Mouse (Mus musculus) WW6 (cell line): ENCODE results near the gene Mepce.

Experiments used
- DNase-seq: peaks from one replicate; pipeline ENCODE4 v3.0.0-alpha.2; 2013; ENCODE audit warnings: low read depth, low spot score

The Mepce gene

DNA sequence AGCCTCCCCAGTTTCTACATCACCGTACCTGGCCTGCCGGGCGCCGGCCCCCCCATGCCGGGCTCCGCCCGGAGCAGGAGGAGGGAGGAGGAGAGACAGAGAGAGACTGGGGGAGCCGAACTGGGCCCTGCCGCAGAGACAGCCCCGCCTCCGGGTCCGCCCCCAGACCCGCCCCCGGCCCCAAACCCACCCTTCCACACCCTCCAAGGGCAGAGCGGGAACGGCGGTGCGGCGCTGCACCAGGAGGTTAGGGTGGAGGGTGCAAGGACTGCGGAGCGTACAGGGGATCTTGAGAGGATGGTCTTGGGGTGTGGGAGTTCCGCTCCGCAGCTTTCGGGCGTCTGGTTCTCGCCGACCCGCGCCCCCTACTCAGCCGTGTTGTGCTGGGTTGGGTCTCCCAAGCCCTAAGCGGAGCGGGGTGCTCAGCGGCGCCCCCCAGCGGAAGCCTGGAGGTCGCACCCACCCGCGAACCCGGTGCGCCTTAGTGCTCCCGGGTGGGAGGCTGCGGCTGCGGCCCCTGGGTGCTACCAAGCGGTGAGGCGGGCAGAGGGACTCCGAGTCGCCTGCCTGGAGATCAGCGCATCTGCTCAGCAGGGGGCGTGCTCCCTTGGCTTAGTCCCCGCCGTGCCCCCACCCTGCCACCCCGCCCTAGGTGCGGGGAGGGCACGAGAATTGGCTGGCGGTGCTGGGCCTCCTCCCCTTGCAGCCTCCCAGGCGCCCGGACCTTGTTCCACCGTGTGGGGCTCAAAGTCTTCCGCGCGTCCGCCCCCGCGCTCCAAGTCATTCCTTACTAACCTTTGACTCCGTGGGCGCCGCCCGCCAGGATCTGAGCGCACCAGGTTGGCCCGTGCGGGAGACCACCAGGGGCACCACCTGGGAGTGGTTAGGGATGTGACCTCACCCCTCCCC is 46.2 kb downstream of the Mepce start, which contains the start of gene Nyap1:
Nyap1 (minus strand) TSS at position 585 of the 909 bp plus-strand sequence.
- DNase-seq, result peak; percentile 61

DNA sequence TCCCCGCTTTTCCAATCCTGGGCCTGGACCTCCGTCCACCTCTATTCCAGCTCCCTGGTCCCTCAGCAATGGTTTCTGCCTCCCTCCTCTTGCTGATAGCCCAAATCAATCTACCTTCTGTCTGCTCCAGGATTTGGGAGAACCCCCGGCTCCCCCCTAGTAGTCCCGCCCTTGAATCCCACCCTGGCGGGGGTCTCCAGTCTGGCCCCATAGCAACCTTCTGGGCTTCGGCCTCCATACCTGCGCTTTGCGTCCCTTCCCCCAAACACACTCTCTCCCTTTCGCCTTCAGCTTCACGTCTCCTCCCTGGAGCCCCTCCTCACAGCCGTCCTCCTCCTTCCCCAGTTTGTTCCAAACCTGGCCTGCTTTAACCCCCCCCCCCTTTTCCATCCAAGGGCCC is 46.9 kb downstream of the Mepce start:
- DNase-seq, result no peak

DNA sequence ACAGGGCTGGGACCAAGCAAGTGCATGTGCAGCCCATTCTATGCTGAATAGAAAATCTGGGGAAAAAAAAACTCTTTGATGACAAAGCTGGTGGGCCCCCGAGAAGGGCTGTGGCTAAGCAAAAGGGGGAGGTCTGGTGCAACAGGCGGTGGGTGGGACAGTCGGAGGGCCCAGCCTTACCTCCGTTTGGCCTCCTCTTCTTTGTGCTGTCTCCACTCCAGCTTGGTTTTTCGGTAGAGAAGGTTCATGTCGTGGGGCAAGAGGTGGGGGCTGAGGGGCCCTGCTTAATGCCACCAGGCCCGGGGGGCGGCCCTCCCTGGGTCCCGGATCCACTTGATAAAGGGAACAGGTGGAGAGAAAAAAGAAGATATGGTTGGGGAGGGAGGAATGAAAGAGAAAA is 48.0 kb downstream of the Mepce start:
- no peak for DNase-seq

DNA sequence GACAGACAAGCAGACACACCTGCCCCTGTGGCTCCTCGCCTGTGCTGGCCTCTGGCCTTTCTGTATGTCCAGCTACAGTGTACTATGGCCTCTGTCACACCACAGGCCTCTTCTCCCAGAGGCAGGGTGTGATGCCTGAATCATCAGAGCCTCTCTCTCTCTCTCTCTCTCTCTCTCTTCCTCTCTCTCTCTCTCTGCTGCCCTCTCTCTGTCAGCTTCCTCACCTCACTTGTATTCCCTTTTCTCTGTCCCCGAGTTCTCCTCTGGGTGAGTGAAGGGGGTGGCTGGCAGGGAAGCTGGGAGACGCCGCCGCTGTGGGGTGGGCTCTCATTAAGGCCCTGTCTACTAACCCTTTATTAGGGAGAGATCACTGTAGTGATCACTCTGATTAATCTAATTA is 48.9 kb downstream of the Mepce start:
- no peak for DNase-seq

DNA sequence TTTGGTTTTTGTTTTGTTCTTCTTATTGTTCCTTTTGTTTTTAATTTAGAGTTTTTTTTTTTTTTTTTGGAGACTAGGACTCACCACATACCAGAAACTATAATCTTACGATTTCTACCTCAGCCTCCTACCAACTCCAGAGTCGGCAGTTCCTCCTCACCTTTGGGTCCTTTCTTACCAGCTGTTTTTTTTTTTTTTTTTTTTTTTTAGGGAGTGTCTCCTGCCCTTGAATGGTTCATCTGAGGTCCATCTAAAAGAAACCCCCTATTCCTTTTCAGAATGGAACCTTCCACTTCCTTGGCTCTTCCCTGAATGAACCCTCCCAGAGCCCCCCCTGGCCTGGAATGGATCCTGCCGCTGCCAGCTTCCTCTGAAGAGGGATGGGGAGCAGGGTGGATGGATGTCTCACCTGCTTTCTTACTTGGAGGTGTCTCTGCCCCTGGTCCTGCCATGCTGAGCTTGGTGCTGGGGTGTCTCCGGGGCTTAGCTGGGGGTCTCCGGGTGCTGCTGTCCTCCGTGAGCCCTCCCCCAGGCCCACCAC is 50.0 kb downstream of the Mepce start:
- no peak for DNase-seq

DNA sequence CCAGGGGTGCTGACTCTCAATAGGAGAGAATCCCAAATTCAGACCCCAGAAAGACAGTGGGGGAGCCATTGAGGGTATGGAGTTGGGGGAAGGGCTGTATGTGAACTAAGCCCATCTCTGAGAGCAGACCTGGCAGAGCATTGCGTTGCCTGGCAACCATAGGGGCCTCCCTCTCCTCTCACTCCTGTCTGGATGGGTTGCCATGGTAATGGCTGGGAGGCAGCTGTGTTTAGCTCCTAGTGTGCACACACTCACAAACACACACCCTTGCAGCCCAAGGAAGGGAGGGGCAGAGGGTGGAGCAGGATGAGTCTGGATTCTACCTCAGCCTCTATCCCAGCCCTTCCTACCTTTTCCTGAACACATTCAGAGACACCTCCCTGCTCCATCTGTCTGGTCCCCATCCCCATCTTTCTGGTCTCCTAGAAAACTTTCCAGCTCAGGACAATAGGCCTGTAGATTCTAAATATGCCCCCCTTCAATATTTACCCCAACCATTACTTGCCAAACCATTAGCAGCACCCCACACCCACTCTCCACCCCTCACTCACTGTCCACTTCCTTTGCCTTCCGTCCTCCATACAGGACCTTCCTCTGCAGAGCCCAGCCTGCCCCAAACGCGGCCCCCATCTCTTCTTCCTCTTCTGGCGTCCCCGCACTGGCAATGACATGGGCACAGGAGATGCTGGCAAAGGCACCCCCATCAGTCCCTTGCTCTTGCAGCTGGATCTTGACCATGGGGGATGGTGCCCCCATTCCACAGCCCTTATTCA is 53.0 kb downstream of the Mepce start:
- DNase-seq, result no peak

DNA sequence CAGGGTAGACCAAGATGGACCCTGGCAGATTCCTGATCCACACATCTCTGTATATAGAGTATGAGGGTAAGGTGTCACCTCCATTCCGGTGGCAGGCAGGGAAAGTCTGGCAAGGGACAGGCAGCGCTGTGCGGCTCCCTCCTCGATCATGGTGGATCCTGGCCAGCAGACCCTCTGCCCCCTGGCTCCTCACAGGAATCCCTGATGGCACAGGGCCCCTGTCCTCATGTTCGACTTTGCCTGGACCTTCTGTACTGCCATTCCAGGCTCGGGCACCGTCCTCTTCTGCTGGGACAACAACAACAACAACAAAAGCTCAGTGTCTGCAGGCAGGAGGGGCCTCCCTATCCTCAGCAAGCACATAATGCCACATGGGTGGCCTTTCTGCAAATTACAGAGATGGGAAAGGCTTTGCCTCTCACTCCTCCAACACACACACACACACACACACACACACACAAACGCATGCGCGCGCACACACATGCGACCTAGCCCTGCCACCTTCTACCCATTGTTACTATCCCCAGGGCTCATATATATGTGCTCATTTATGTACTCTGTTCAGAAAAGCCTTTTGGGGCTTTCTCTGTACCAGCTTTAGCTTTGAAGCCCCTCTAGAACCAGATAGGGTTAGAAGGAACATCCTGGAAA is 53.7 kb downstream of the Mepce start:
- DNase-seq, result no peak
